28 mouse cellular contexts compared by ENCODE assay signal in the genomic region with DNA sequence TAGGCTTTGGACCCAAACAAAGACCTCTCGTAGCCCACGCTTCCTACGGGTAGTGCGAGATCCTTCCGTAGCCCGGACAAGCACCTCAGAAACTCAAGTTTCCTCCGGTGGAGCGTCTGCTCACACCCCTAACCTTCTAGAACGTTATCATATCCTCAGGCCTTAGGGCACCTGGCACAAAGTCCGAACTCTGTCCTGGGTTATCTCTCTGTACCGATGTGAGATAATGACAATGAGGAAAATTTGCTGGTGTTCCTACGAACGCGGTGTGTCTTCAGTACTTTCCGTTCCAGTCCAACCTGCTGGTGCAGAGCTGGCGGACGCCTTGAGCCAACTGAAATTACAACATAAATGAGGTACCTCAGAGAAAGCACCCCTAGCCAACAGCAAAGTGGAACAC. TPM values are rescaled to one million over a fixed set of nuclear protein-coding genes. Genes with fewer than 3 reads are reported as not detected.
"Had no signal": no experiment of that assay in that cellular context is flagged by ENCODE, and none has a peak within 500 bp of the region (broad histone marks: within the 10 kb centered on the region; RNA-seq: fewer than 3 reads in every experiment).

No protein-coding gene starts in this region.

- DNase-seq: gastrocnemius, postnatal 14 days; gastrocnemius, postnatal 36 days; heart, adult 18-20 months; heart, postnatal 14 days; heart, postnatal 36 days; kidney, adult 18-20 months; kidney, adult 8-10 months; kidney, postnatal 10 days; kidney, postnatal 36 days; layer of hippocampus, adult 9-11 months; layer of hippocampus, postnatal 36 days; left cerebral cortex, postnatal 4 days; liver; liver, embryonic 13.5 days had no signal

- ATAC-seq: hindbrain, postnatal 0 days had no signal

- H3K4me2 ChIP-seq: heart, embryonic 13.5 days; heart, embryonic 15.5 days; hindbrain, embryonic 13.5 days; hindbrain, embryonic 15.5 days; limb, embryonic 12.5 days; liver, embryonic 11.5 days; liver, embryonic 13.5 days; liver, embryonic 15.5 days had no signal

- H3K4me3 ChIP-seq: heart, embryonic 10.5 days; heart, embryonic 13.5 days; heart, embryonic 15.5 days; hindbrain, embryonic 13.5 days; hindbrain, embryonic 15.5 days; limb, embryonic 12.5 days; liver, embryonic 13.5 days; liver, embryonic 15.5 days had no signal

- H3K9ac ChIP-seq: heart, embryonic 13.5 days; heart, embryonic 15.5 days; hindbrain, embryonic 13.5 days; hindbrain, embryonic 15.5 days; limb, embryonic 12.5 days; liver, embryonic 13.5 days; liver, embryonic 15.5 days had no signal

- H3K36me3 ChIP-seq: heart, embryonic 10.5 days; heart, embryonic 13.5 days; heart, embryonic 15.5 days; hindbrain, embryonic 13.5 days; hindbrain, embryonic 15.5 days; limb, embryonic 12.5 days; liver, embryonic 13.5 days; liver, embryonic 15.5 days had no signal

- H3K4me1 ChIP-seq: heart, embryonic 10.5 days; heart, embryonic 13.5 days; heart, embryonic 15.5 days had no signal

- H3K27ac ChIP-seq: heart, embryonic 13.5 days; heart, embryonic 15.5 days; hindbrain, embryonic 15.5 days; hindbrain, postnatal 0 days; liver, embryonic 13.5 days; liver, embryonic 15.5 days had no signal

- H3K9me3 ChIP-seq: heart, embryonic 10.5 days; heart, embryonic 13.5 days; heart, embryonic 15.5 days; hindbrain, embryonic 13.5 days; hindbrain, embryonic 15.5 days; limb, embryonic 12.5 days; liver, embryonic 13.5 days; liver, embryonic 15.5 days had no signal

- H3K27me3 ChIP-seq: liver, embryonic 13.5 days; liver, embryonic 15.5 days had no signal

RNA-seq across cellular contexts. Expression of a gene that starts 23.3 kb away (rescaled TPM):
- total RNA-seq: hematopoietic stem cell, adult 5-6 weeks; hindbrain, postnatal 0 days had no signal
- polyA plus RNA-seq: hindbrain, embryonic 11.5 days; limb, embryonic 12.5 days; liver, embryonic 15.5 days had no signal

RNA-seq across cellular contexts. Expression of a gene that starts 50.6 kb away (rescaled TPM):
- total RNA-seq: gastrocnemius, adult 18-20 months; gastrocnemius, adult 8-10 months; gastrocnemius, postnatal 14 days; gastrocnemius, postnatal 36 days; heart, adult 8-10 months; heart, postnatal 14 days; heart, postnatal 36 days; hematopoietic stem cell, adult 5-6 weeks had no signal
